Mouse (Mus musculus) adrenal gland, adult 18-20 months (tissue): ENCODE data around the gene Jmjd7. TPM values are rescaled to one million over a fixed set of nuclear protein-coding genes. Genes with fewer than 3 reads are reported as not detected.

Source experiments
- DNase-seq, 2 experiments: peaks; one replicate each; pipeline ENCODE4 v3.0.0; 2021 to 2022; ENCODE audit warnings: low spot score in 2 of 2
- microRNA-seq, 2 experiments: library from miRNA; unstranded; fragments of <30 nt; microRNA quantifications; one replicate each; pipeline ENCODE4 v1.2.0; 2021; ENCODE audit warnings: borderline number of aligned reads in 2 of 2
- total RNA-seq, 2 experiments: library from RNA; stranded (reverse); gene quantifications; 1 replicate in 1 of 2; 2 replicates in 1 of 2; pipeline ENCODE4 v1.2.3; 2021

Jmjd7 gene
- total RNA-seq, 2 experiments from 2014 or later, result 5.4 to 6.2 TPM

- DNase-seq, result no peak
Observed at GRCm38 (mm10) chr2:120055923-120056322, 28.6 kb downstream of the Jmjd7 start.

GRCm38 (mm10) chr2:120058818-120059217 lies 31.5 kb downstream of the Jmjd7 start:
- DNase-seq, result no peak

- DNase-seq, result no peak
Observed at GRCm38 (mm10) chr2:120059466-120059865, 32.2 kb downstream of the Jmjd7 start.

- no peak for DNase-seq
Observed at GRCm38 (mm10) chr2:120060190-120060589, 32.9 kb downstream of the Jmjd7 start.

- DNase-seq, result no peak
Observed at GRCm38 (mm10) chr2:120060651-120061050, 33.4 kb downstream of the Jmjd7 start.

GRCm38 (mm10) chr2:120062248-120062647 lies 35.0 kb downstream of the Jmjd7 start:
- DNase-seq, result no peak

GRCm38 (mm10) chr2:120064639-120065038 lies 37.4 kb downstream of the Jmjd7 start:
- no peak for DNase-seq

- no peak for DNase-seq
Observed at GRCm38 (mm10) chr2:120065243-120065642, 38.0 kb downstream of the Jmjd7 start.

GRCm38 (mm10) chr2:120066224-120066623 lies 38.9 kb downstream of the Jmjd7 start:
- DNase-seq, result no peak

- no peak for DNase-seq
Observed at GRCm38 (mm10) chr2:120068555-120069465, 41.5 kb downstream of the Jmjd7 start.

- DNase-seq, result no peak
Observed at GRCm38 (mm10) chr2:120069466-120069990, 42.2 kb downstream of the Jmjd7 start.

GRCm38 (mm10) chr2:120074096-120074495 lies 46.8 kb downstream of the Jmjd7 start:
- DNase-seq, result no peak

- DNase-seq, result peak; percentile 24 to 46
Observed at GRCm38 (mm10) chr2:120076076-120076705, 48.9 kb downstream of the Jmjd7 start.

Small RNA genes lying within 50 kb of the gene (microRNA-seq; reads per million reads assigned to microRNA genes)
- gene Mir7665, result 0 reads per million in 2 experiments

Other genes starting within 250 kb of the Jmjd7 start
- gene Rpap1, start 239.9 kb upstream of the Jmjd7 start, total RNA-seq, result 10 to 100 TPM; 12.5 to 14.4 TPM
- gene Tyro3, start 229.8 kb upstream of the Jmjd7 start, total RNA-seq, result 1 to 10 TPM; 2.5 to 3.5 TPM
- 10 to 100 TPM; 38.8 to 45.0 TPM for gene Mga, start 130.3 kb upstream of the Jmjd7 start, total RNA-seq
- gene Mapkbp1, start 54.8 kb upstream of the Jmjd7 start, total RNA-seq, result 10 to 100 TPM in 1 of 2 experiments, 1 to 10 TPM in 1; 9.4 to 11.7 TPM
- 1 to 10 TPM; 1.5 to 1.7 TPM for gene Gm28042, start within 50 bp of the Jmjd7 start, total RNA-seq
- 1 to 10 TPM; 1.9 to 2.4 TPM for gene Pla2g4b, start 5.9 kb downstream of the Jmjd7 start, total RNA-seq
- 10 to 100 TPM; 34.4 to 39.2 TPM for gene Ehd4, start 127.1 kb downstream of the Jmjd7 start, total RNA-seq
- gene Pla2g4e, start 217.9 kb downstream of the Jmjd7 start, total RNA-seq, result under 1 TPM; 0.36 to 0.38 TPM